Mouse (Mus musculus) CH12.LX (cell line): ENCODE results near the gene Tmc3. TPM values are rescaled to one million over a fixed set of nuclear protein-coding genes. Genes with fewer than 3 reads are reported as not detected.

Experiments
- DNase-seq: peaks from one replicate; pipeline ENCODE4 v3.0.0-alpha.2; 2013; ENCODE audit errors: extremely low read depth
- H3K27ac ChIP-seq: 2 replicates; pipeline ENCODE4 v1.5.1; 2012; ENCODE audit warnings: low read depth, mild to moderate bottlenecking, control low read depth, moderate library complexity; ENCODE audit not compliant: insufficient read depth
- H3K27me3 ChIP-seq: replicated peaks from 2 replicates; pipeline ENCODE3; 2012; ENCODE audit warnings: inconsistent platforms
- H3K36me3 ChIP-seq, 2 experiments: replicated peaks in 1 of 2; 2 replicates each; pipeline versions ENCODE3 to v1.6.1; 2012; ENCODE audit warnings: inconsistent platforms in 1 of 2, low read length in 1 of 2, mild to moderate bottlenecking in 1 of 2, mixed read lengths in 1 of 2, moderate library complexity in 1 of 2; ENCODE audit not compliant: control insufficient read depth in 1 of 2, insufficient read depth in 1 of 2
- H3K4me1 ChIP-seq, 2 experiments: 2 replicates each; pipeline ENCODE4 v1.6.1; 2012; ENCODE audit warnings: inconsistent platforms in 1 of 2, moderate library complexity in 1 of 2; ENCODE audit not compliant: insufficient read depth in 2 of 2, control insufficient read depth in 1 of 2
- H3K4me2 ChIP-seq: 2 replicates; pipeline ENCODE4 v1.6.1; 2012; ENCODE audit warnings: low read depth, mild to moderate bottlenecking, control low read depth; ENCODE audit not compliant: poor library complexity, insufficient read depth, severe bottlenecking
- H3K4me3 ChIP-seq, 3 experiments: fragments of 150-350 bp in 1 of 3; sonication (generic) in 1 of 3; replicated peaks in 1 of 3; 2 replicates each; pipeline versions ENCODE3 to v1.5.1; 2011 to 2012; ENCODE audit warnings: low read depth in 2 of 3, low read length in 2 of 3, mild to moderate bottlenecking in 2 of 3, moderate library complexity in 2 of 3, control low read depth in 1 of 3, improper control_type of control experiment in 1 of 3, inconsistent platforms in 1 of 3, mixed read lengths in 1 of 3; ENCODE audit not compliant: poor library complexity in 1 of 3
- H3K79me2 ChIP-seq: replicated peaks from 2 replicates; pipeline ENCODE4 v1.6.1; 2012; ENCODE audit warnings: mild to moderate bottlenecking, moderate library complexity; ENCODE audit not compliant: control insufficient read depth, poor library complexity, insufficient read depth, severe bottlenecking; ENCODE audit errors: extremely low read depth
- H3K9ac ChIP-seq: 2 replicates; pipeline ENCODE4 v1.6.1; 2012; ENCODE audit warnings: low read depth, mild to moderate bottlenecking, control low read depth, moderate library complexity; ENCODE audit not compliant: insufficient read depth
- H3K9me3 ChIP-seq: replicated peaks from 2 replicates; pipeline ENCODE3; 2012; ENCODE audit warnings: low read length, inconsistent platforms, mixed read lengths
- BHLHE40 ChIP-seq: IDR thresholded peaks from 2 replicates; pipeline ENCODE4 v1.6.1; 2011; ENCODE audit warnings: mild to moderate bottlenecking, low read depth, low read length, improper control_type of control experiment
- CHD1 ChIP-seq: IDR thresholded peaks from 2 replicates; pipeline ENCODE4 v1.6.1; 2012; ENCODE audit warnings: low read depth, low read length, improper control_type of control experiment, inconsistent platforms
- E2F4 ChIP-seq: IDR thresholded peaks from 2 replicates; pipeline ENCODE4 v1.6.1; 2011; ENCODE audit warnings: low read depth, low read length, improper control_type of control experiment; ENCODE audit not compliant: insufficient replicate concordance
- ELF1 ChIP-seq: IDR thresholded peaks from 2 replicates; pipeline ENCODE4 v1.6.1; 2014; ENCODE audit warnings: low read depth, mild to moderate bottlenecking, inconsistent platforms, low read length, improper control_type of control experiment
- EP300 ChIP-seq: IDR thresholded peaks from 2 replicates; pipeline ENCODE4 v1.6.1; 2011; ENCODE audit warnings: low read length, improper control_type of control experiment
- GABPA ChIP-seq: IDR thresholded peaks from 2 replicates; pipeline ENCODE4 v1.6.1; 2012; ENCODE audit warnings: low read depth, low read length, improper control_type of control experiment, inconsistent platforms; ENCODE audit not compliant: insufficient replicate concordance
- HCFC1 ChIP-seq: IDR thresholded peaks from 2 replicates; pipeline ENCODE4 v1.6.1; 2012; ENCODE audit warnings: low read depth, mild to moderate bottlenecking, inconsistent platforms, low read length, improper control_type of control experiment
- JUND ChIP-seq: conservative IDR thresholded peaks from 2 replicates; pipeline ENCODE4 v1.6.1; 2011; ENCODE audit warnings: low read depth, low read length, improper control_type of control experiment
- KAT2A ChIP-seq: IDR thresholded peaks from 2 replicates; pipeline ENCODE4 v1.6.1; 2012; ENCODE audit warnings: low read length, improper control_type of control experiment, inconsistent platforms; ENCODE audit not compliant: insufficient replicate concordance
- MAX ChIP-seq: IDR thresholded peaks from 2 replicates; pipeline ENCODE4 v1.6.1; 2011; ENCODE audit warnings: low read length, improper control_type of control experiment
- PAX5 ChIP-seq: IDR thresholded peaks from 2 replicates; pipeline ENCODE4 v1.6.1; 2012; ENCODE audit warnings: low read length, inconsistent platforms, mixed read lengths
- POLR2A ChIP-seq: IDR thresholded peaks from 2 replicates; pipeline ENCODE4 v1.6.1; 2011; ENCODE audit warnings: low read depth, mild to moderate bottlenecking, improper control_type of control experiment, low read length
- POLR2AphosphoS2 ChIP-seq: IDR thresholded peaks from 2 replicates; pipeline ENCODE4 v1.6.1; 2011; ENCODE audit warnings: low read depth, low read length, improper control_type of control experiment
- RCOR1 ChIP-seq: conservative IDR thresholded peaks from 2 replicates; pipeline ENCODE4 v1.6.1; 2012; ENCODE audit warnings: low read depth, mild to moderate bottlenecking, inconsistent platforms, low read length, improper control_type of control experiment
- SIN3A ChIP-seq: IDR thresholded peaks from 2 replicates; pipeline ENCODE4 v1.6.1; 2012; ENCODE audit warnings: low read length, improper control_type of control experiment, inconsistent platforms
- SMC3 ChIP-seq: IDR thresholded peaks from 2 replicates; pipeline ENCODE4 v1.6.1; 2011; ENCODE audit warnings: low read depth, low read length, improper control_type of control experiment
- TBP ChIP-seq: conservative IDR thresholded peaks from 2 replicates; pipeline ENCODE4 v1.6.1; 2011; ENCODE audit warnings: low read depth, low read length, improper control_type of control experiment
- USF1 ChIP-seq: IDR thresholded peaks from 2 replicates; pipeline ENCODE4 v1.6.1; 2014; ENCODE audit warnings: low read depth, mild to moderate bottlenecking, inconsistent platforms, low read length, improper control_type of control experiment
- ZNF384 ChIP-seq: IDR thresholded peaks from 2 replicates; pipeline ENCODE4 v1.6.1; 2012; ENCODE audit warnings: low read depth, low read length, improper control_type of control experiment, inconsistent platforms
- dilution Hi-C: fragments of 300-500 bp; cut with MboI; formaldehyde crosslinking; loops from 2 replicates; pipeline ENCODE4 v1.14.3; 2020; ENCODE audit warnings: low sequenced_read_pairs; ENCODE audit not compliant: extremely low pct_unique_long_range_greater_than_20kb, extremely low pct_ligation_motif_present
- in situ Hi-C: fragments of 300-500 bp; cut with MboI; formaldehyde crosslinking; loops from 3 replicates; pipeline ENCODE4 v1.14.3; 2019; ENCODE audit warnings: low sequenced_read_pairs, low pct_ligation_motif_present, low pct_unique_long_range_greater_than_20kb, mixed read lengths
- polyA plus RNA-seq: library from polyadenylated mRNA; unstranded; fragments of >175 nt; gene quantifications from 2 replicates; pipeline ENCODE4 v1.2.1, GENCODE M21; 2012; ENCODE audit warnings: low read depth; ENCODE audit not compliant: insufficient read length
- total RNA-seq, 2 experiments: library from RNA; depleted of rRNA; stranded (reverse); fragments of 300-350 nt in 1 of 2; fragments of >200 nt in 1 of 2; gene quantifications; 2 replicates each; pipeline ENCODE4 v1.2.3; 2012 to 2014

Tmc3 gene
- total and polyA plus RNA-seq, 3 experiments = 1.2 to 3.0 (median 2.2) TPM

DNA sequence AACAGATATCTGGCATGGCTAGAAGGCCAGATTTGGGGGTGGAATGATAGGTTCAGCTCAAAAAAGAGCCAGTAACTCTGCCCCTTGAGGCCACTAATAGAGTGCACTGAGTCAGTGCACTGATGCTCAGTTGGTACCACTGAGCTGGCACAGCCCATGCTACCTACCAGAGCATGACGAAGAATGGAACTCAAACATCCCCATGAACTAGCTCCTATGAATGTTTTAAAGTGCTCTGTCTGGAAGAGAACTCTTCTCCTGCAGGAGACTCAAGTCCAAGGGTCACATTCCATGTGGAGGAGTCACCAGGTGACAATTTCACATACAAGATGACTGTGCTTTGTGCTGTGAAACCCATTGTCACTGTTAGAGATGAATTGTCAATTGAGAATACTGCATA lies 34.0 kb downstream of the Tmc3 start:
- dilution Hi-C loops = no loop called here

DNA sequence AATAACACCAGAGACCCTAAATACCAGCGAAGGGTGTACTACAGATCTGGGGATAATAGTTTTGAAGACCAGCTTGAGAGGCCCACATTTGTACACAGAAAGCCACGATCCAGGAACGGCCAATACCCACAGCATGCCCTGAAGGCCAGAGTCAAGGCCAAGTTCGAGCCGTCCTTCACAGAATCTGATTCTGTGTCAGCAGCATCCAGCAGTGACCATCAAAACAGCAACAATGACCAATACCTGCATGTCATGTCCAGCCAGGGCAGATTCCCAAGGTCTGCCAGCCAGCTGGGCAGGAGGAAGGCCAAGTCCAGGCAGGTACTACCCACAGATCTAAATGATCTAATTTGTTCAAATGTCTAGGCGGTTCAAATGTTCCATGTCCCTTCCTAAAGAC lies 37.9 kb downstream of the Tmc3 start:
- Histone ChIP-seq H3K79me2 (no peaks in the 10 kb centered on the region), H3K36me3 (peaks cover 8 to 75% of the 10 kb centered on the region in 2 experiments), H3K9me3 (no peaks in the 10 kb centered on the region), H3K4me2 (no peak overlapping the region), H3K9ac (no peak overlapping the region), H3K27me3 (no peaks in the 10 kb centered on the region), H3K4me1 (peaks cover 0 to 9% of the 10 kb centered on the region in 2 experiments; a peak in 1 of 4 replicates), H3K4me3 (no peak overlapping the region), H3K27ac (no peak overlapping the region)
- dilution Hi-C loops (no loop called here), in situ Hi-C loops (no loop called here)
- TF ChIP-seq SIN3A = no peak
- no peak for TF ChIP-seq POLR2AphosphoS2
- no peak for TF ChIP-seq CHD1
- no peak for TF ChIP-seq SMC3
- TF ChIP-seq GABPA = no peak
- TF ChIP-seq USF1 = no peak
- TF ChIP-seq ZNF384 = no peak
- TF ChIP-seq HCFC1 = no peak
- TF ChIP-seq ELF1 = no peak
- no peak for TF ChIP-seq PAX5
- TF ChIP-seq POLR2A = no peak
- no peak for TF ChIP-seq RCOR1
- DNase-seq = no peak

More for the DNA sequence above, 34.0 kb downstream of the Tmc3 start:
- Histone ChIP-seq H3K27me3 (no peaks in the 10 kb centered on the region), H3K4me2 (no peak overlapping the region), H3K36me3 (peaks cover 8 to 82% of the 10 kb centered on the region in 2 experiments), H3K4me1 (peaks cover 8 to 30% of the 10 kb centered on the region in 2 experiments), H3K9me3 (no peaks in the 10 kb centered on the region), H3K4me3 (no peak overlapping the region), H3K79me2 (no peaks in the 10 kb centered on the region), H3K9ac (no peak overlapping the region), H3K27ac (no peak overlapping the region)
- TF ChIP-seq ELF1 (no peak), E2F4 (no peak), TBP (no peak), JUND (no peak), KAT2A (no peak), GABPA (no peak), EP300 (no peak), MAX (no peak), BHLHE40 (no peak)
- no peak for DNase-seq
- in situ Hi-C loops = no loop called here
